Mouse (Mus musculus) liver, adult 2 months (tissue): ENCODE measurements around the gene Sept10.

Experiments used
- CTCF ChIP-seq: fragments of 200-500 bp; IDR thresholded peaks from 2 replicates; pipeline ENCODE4 v1.5.1; 2011; ENCODE audit warnings: low read depth, low read length, control low read depth
- POLR2A ChIP-seq: fragments of 200-500 bp; IDR thresholded peaks from 2 replicates; pipeline ENCODE4 v1.6.1; 2011; ENCODE audit warnings: low read length, control low read depth; ENCODE audit not compliant: insufficient read depth; ENCODE audit errors: extremely low read depth

GRCm38 (mm10) chr10:59110386-59110785, 111.3 kb downstream of the Sept10 start:
- no peak for TF ChIP-seq CTCF
- TF ChIP-seq POLR2A, result no peak
